Mouse (Mus musculus): Measurements from ENCODE around the gene Ak5.
A peak's percentile ranks its signal among the peaks of the same experiment; 100 is the strongest.
"Not testable (repeated sequence)": the region's sequence is repeated elsewhere in the genome, so short reads cannot be mapped to it uniquely, and the experiment has no call there.

Ak5 gene

GRCm38 (mm10) chr3:152668239-152668638 is at the start of gene Ak5:
Gene Ak5 (minus strand): TSS chr3:152668360.
- DNase-seq (ENCODE audit: low spot score), result no peak

GRCm38 (mm10) chr3:152713991-152714902 is 46.1 kb upstream of the Ak5 start, which contains the start of gene Pigk:
Gene Pigk (plus strand): TSS chr3:152714100.
- peak; percentile 95 for DNase-seq (ENCODE audit: low spot score)

- DNase-seq (ENCODE audit: low spot score), result no peak
These were observed 44.8 kb upstream of the Ak5 start for GRCm38 (mm10) chr3:152712957-152713356.

- DNase-seq (ENCODE audit: low spot score), result no peak
These were observed 41.8 kb upstream of the Ak5 start for GRCm38 (mm10) chr3:152709936-152710335.

- DNase-seq (ENCODE audit: low spot score), result no peak
These were observed 39.2 kb upstream of the Ak5 start for GRCm38 (mm10) chr3:152707321-152707823.

GRCm38 (mm10) chr3:152706901-152707300 is 38.7 kb upstream of the Ak5 start:
- no peak for DNase-seq (ENCODE audit: low spot score)

- DNase-seq (ENCODE audit: low spot score), result no peak
These were observed 37.7 kb upstream of the Ak5 start for GRCm38 (mm10) chr3:152705826-152706225.

- DNase-seq (ENCODE audit: low spot score), result no peak
These were observed 34.2 kb upstream of the Ak5 start for GRCm38 (mm10) chr3:152702274-152702843.

GRCm38 (mm10) chr3:152701536-152701935 is 33.4 kb upstream of the Ak5 start:
- not testable (repeated sequence) for DNase-seq (ENCODE audit: low spot score)

GRCm38 (mm10) chr3:152699261-152699660 is 31.1 kb upstream of the Ak5 start:
- no peak for DNase-seq (ENCODE audit: low spot score)

GRCm38 (mm10) chr3:152698017-152698416 is 29.9 kb upstream of the Ak5 start:
- no peak for DNase-seq (ENCODE audit: low spot score)

- no peak for DNase-seq (ENCODE audit: low spot score)
These were observed 26.8 kb upstream of the Ak5 start for GRCm38 (mm10) chr3:152694950-152695349.

GRCm38 (mm10) chr3:152689105-152689504 is 20.9 kb upstream of the Ak5 start:
- no peak for DNase-seq (ENCODE audit: low spot score)

- DNase-seq (ENCODE audit: low spot score), result no peak
These were observed 20.4 kb upstream of the Ak5 start for GRCm38 (mm10) chr3:152688532-152688931.

GRCm38 (mm10) chr3:152674663-152675062 is 6.5 kb upstream of the Ak5 start:
- DNase-seq (ENCODE audit: low spot score), result no peak

GRCm38 (mm10) chr3:152669783-152670182 is 1.6 kb upstream of the Ak5 start:
- no peak for DNase-seq (ENCODE audit: low spot score)

- DNase-seq (ENCODE audit: low spot score), result no peak
These were observed 633 bp upstream of the Ak5 start for GRCm38 (mm10) chr3:152668793-152669192.

- peak; percentile 22 for DNase-seq (ENCODE audit: low spot score)
These were observed 576 bp downstream of the Ak5 start for GRCm38 (mm10) chr3:152667356-152668211.

- no peak for DNase-seq (ENCODE audit: low spot score)
These were observed 1.2 kb downstream of the Ak5 start for GRCm38 (mm10) chr3:152666991-152667355.

- no peak for DNase-seq (ENCODE audit: low spot score)
These were observed 9.6 kb downstream of the Ak5 start for GRCm38 (mm10) chr3:152658592-152658991.

GRCm38 (mm10) chr3:152651991-152652390 is 16.2 kb downstream of the Ak5 start:
- no peak for DNase-seq (ENCODE audit: low spot score)

- no peak for DNase-seq (ENCODE audit: low spot score)
These were observed 23.6 kb downstream of the Ak5 start for GRCm38 (mm10) chr3:152644610-152645009.
